Mouse (Mus musculus): Measurements from ENCODE around the gene Rnf152.

DNA sequence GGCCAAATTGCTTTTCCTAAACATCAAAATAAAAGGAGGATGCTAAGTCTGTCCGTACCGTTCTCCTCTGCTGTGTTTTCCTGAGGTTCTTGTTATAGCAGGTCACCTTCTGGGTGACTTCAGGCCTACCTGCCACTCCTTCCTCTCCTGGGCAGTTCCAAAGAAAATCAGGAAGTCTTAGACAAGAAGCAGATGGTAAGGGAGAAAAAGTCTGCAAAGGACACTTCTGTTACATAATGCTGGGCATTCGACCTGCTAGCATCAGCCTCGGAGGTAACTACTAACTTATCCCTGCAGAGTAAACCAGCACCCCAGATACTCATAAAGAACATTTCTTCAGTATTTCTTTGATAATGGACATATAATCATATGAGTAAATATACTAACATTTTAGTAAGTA lies 4.7 kb downstream of the Rnf152 start:
- TF ChIP-seq CTCF (IDR thresholded peaks at IDR 0.05; ENCODE audit: low read depth, low read length) (no peak), POLR2A (IDR thresholded peaks at IDR 0.05; ENCODE audit: borderline replicate concordance, low read depth, low read length) (no peak)
